Mouse (Mus musculus) gonadal fat pad, adult 2 months (tissue): ENCODE measurements around the gene Csf2ra. TPM values are rescaled to one million over a fixed set of nuclear protein-coding genes. Genes with fewer than 3 reads are reported as not detected.
A peak's percentile ranks its signal among the peaks of the same experiment; 100 is the strongest.
"Not testable (repeated sequence)": the region's sequence is repeated elsewhere in the genome, so short reads cannot be mapped to it uniquely, and the experiment has no call there.

Experiments
- DNase-seq: peaks from one replicate; pipeline ENCODE4 v3.0.0-alpha.2; 2012; ENCODE audit warnings: low read depth
- polyA plus RNA-seq: library from polyadenylated mRNA; depleted of rRNA; stranded (reverse); fragments of >200 nt; gene quantifications from 2 replicates; pipeline ENCODE4 v1.2.3, GENCODE M21; 2012; rRNA removed

Csf2ra gene
- polyA plus RNA-seq, 1 experiment, result 120 TPM

DNA sequence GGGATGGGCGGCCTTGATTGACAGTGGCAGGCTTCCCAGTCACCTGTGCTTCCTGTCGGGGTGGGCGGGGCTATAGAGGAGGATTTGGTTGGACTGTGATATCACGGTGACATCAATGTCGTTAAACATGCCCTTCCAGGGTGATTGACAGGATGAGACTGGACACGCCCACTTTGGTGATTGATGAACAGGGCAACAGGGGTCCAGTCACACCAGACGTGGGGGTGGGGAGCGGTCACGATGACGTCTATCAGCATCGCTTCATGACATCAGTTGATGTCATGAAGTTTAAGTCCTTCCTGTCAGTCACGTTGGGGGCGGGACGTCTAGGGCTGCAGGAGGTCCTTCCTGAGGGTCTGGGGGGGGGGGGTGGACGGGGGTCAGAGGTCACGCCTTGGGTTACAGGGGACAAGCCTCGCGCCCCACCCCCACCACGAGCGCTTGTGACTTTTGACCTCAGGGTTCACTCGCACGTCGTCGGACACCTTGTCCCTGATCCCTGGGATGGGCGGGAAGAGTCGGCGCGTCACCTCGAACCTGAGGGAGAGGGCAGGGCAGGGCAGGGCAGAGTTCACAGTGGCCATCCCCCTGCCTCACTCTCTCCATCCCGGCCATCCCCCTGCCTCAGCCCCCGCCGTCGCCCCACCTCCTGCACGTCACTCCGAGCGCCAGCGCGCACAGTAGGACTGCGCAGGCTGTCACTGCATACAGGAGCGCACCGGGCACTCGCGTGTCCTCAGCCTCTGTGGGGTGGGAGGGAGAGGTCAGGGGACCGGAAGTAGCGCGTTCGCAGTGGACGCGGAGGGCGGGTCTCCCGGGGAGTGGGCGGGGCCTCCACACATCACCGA, 3.3 kb downstream of the Csf2ra start:
- DNase-seq, result no peak

DNA sequence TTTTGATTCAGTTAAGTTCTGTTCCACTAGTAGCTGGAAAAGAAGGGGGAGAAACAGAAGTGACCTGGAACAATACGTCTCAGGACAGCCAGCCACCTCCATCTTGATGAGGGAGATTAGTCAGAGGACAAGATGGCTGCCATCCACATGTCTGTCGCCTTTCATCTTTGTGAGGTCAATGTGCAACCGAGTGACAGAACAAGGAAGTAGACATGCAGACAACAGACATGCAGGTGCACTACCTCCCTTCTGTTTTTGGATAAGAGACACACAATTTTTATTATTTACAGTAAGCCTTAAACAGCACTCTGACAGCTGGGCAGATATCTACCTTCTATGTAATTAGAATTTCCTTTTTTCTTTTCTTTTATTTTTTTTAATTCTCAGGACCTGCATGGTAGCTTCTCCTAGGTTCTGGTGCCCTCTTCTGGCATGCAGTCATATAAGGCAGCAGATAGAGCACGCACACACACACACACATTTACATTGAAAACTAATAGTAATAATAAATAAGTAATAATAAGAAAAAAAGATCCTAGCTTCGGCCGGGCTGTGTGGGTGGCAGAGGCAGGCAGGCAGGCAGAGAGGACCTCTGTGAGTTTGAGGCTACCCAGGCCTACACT, 4.4 kb downstream of the Csf2ra start:
- no peak for DNase-seq

DNA sequence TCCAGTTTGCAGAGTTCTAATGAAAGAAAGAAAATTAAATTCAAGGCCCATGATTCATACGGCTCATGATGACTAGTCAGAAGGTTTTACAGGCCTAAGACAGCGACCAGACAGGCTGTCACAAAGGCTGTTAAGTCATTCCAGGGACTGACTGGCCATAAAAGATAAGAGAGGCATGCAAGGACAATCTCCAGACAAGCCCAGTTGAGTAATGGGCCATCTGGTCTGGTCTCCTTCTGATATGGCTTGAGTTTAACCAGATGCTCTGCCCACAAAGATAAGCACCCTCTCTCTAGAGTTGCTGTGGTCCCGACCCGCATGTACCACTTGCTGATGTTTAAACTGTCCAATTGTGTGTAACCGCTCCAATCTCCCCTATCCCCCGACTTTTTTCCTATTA, 20.7 kb downstream of the Csf2ra start:
- DNase-seq, result not testable (repeated sequence)

DNA sequence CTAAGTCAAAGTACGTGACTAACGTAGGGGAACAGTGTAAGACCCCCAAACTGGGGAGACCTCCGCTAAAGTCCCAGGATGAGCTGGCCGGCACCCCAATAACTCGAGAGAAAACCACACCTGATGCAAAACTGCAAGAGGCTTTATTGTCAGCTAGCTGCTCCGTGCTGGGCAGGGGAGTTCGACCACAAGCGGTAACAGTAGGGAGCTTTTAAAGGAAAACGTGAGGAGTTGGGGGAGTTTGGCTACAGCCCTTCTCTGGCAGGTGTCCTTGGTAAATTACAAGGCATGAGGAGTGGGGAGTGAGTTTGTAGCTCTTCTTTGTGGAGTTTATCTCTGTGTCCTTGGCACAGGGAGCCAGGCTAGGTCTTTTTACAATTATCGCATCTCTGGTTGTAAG, 28.4 kb downstream of the Csf2ra start:
- DNase-seq, result no peak

DNA sequence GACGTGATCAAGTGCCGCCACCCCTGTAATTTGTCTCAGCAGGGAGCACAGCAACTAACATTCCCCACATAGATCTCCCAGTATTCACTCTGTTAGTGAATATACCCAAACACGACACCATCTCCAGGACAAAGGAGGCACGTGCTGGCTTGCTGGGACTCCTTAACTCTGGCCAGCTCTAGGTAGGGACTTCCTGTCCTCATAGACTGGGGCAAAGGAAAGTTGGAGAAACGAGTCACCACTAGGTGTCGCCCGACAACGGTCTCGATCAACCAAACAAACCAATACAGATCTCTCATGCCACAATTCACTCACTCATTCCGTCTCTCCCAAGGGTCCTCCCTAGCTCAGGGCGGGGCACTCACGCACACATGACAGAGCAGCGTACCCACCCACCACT, 28.9 kb downstream of the Csf2ra start:
- peak; percentile 28 for DNase-seq

DNA sequence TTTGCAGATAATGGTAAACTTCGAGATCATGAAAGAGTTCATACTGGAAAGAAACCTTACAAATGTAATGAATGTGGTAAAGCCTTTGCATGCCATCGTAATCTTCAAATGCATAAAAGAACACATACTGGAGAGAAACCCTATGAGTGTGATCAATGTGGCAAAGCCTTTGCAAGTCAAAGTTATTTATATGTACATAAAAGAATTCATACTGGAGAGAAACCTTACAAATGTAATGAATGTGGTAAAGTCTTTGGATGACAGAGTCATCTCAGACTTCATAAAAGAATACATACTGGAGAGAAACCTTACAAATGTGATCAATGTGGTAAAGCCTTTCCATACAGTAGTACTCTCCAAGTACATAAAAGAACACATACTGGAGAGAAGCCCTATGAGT, 44.6 kb downstream of the Csf2ra start, which contains the start of gene Gm6020:
TSS of gene Gm6020 (plus strand) at position 301 of the 400 bp plus-strand sequence.
- DNase-seq, result not testable (repeated sequence)

DNA sequence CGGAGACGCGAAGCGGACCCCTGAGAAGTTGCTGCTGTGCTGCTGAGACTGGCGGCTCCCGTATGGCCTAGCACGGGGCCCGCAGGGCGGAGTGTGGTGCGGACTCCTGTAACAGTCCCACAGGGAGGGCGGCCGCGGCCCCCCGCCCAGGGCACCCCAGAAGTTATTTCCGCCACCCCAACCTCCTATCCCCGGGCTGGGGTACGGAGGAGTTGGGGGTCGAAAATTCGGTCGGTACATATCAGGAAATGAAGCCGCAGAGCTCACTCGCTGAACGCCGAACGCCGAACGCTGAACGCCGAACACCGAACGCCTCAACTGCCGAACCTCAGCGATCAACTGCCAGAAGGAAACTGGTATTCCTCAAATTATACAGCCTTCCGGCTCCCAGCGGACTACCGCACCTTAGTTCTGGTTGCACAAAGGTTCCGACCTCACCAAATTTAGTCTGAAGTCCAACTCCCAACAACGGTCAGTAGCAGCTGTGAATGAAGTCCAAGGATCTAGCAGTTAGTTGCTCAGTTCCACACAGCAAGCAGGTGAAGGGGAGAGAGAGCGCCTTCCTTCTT, 52.4 kb downstream of the Csf2ra start, which contains the start of gene Gm7102:
TSS of gene Gm7102 (minus strand) at position 554 of the 569 bp plus-strand sequence.
- DNase-seq, result no peak

Other genes with a start within 250 kb of the Csf2ra start
- 12.5 and 12.6 TPM in 2 replicates for gene Zfp950, start 87.6 kb downstream of the Csf2ra start, polyA plus RNA-seq
- gene Gm7102, start 52.1 kb downstream of the Csf2ra start, polyA plus RNA-seq, result 0.08 and 0.15 TPM in 2 replicates
- not detected in 2 replicates for gene Gm6020, start 44.5 kb downstream of the Csf2ra start, polyA plus RNA-seq
- not detected in 2 replicates for gene Gm21060, start 68.6 kb upstream of the Csf2ra start, polyA plus RNA-seq